Mouse (Mus musculus): ENCODE results near the gene Pde4b. TPM values are rescaled to one million over a fixed set of nuclear protein-coding genes. Genes with fewer than 3 reads are reported as not detected.

Gene Pde4b
- polyA plus RNA-seq, 1 experiment from 2014 or later, result 9.1 TPM

GRCm38 (mm10) chr4:102622977-102623376, 535.6 kb downstream of the Pde4b start:
- Histone ChIP-seq H3K9ac (replicated peaks) (no peak overlapping the region), H3K36me3 (no peaks in the 10 kb centered on the region), H3K27ac (no peak overlapping the region), H3K27me3 (no peaks in the 10 kb centered on the region; the same call in 1 of the 2 replicates), H3K9me3 (no peaks in the 10 kb centered on the region), H3K4me2 (no peak overlapping the region), H3K4me3 (replicated peaks) (no peak overlapping the region), H3K4me1 (replicated peaks) (no peaks in the 10 kb centered on the region)
- WGBS, result 73% methylated on average over 5 of the region's 5 CpGs
- no peak for ATAC-seq (ENCODE audit: insufficient number of reproducible peaks, insufficient read depth, low FRiP score, low TSS enrichment, low read depth)

GRCm38 (mm10) chr4:102623789-102624611, 536.7 kb downstream of the Pde4b start:
- no peak overlapping the region for H3K27ac ChIP-seq
- H3K4me1 ChIP-seq (replicated peaks), result no peaks in the 10 kb centered on the region
- WGBS, result 82% methylated on average over 4 of the region's 4 CpGs
- ATAC-seq (ENCODE audit: insufficient number of reproducible peaks, insufficient read depth, low FRiP score, low TSS enrichment, low read depth), result no peak
- H3K4me2 ChIP-seq, result no peak overlapping the region
- no peaks in the 10 kb centered on the region for H3K9me3 ChIP-seq
- no peak overlapping the region for H3K4me3 ChIP-seq (replicated peaks)
- H3K36me3 ChIP-seq, result no peaks in the 10 kb centered on the region
- H3K27me3 ChIP-seq, result no peaks in the 10 kb centered on the region; the same call in 1 of the 2 replicates
- no peak overlapping the region for H3K9ac ChIP-seq (replicated peaks)

- Histone ChIP-seq H3K27me3 (no peaks in the 10 kb centered on the region; the same call in 1 of the 2 replicates), H3K27ac (no peak overlapping the region), H3K36me3 (no peaks in the 10 kb centered on the region), H3K9me3 (no peaks in the 10 kb centered on the region), H3K4me2 (no peak overlapping the region), H3K9ac (replicated peaks) (no peak overlapping the region), H3K4me1 (replicated peaks) (no peaks in the 10 kb centered on the region), H3K4me3 (replicated peaks) (no peak overlapping the region)
- no peak for ATAC-seq (ENCODE audit: insufficient number of reproducible peaks, insufficient read depth, low FRiP score, low TSS enrichment, low read depth)
- 73% methylated on average over 8 of the region's 8 CpGs for WGBS
Observed at GRCm38 (mm10) chr4:102624937-102625336, 537.6 kb downstream of the Pde4b start.

GRCm38 (mm10) chr4:102627799-102628198, 540.5 kb downstream of the Pde4b start:
- no peak overlapping the region for H3K4me2 ChIP-seq

GRCm38 (mm10) chr4:102629621-102630020, 542.3 kb downstream of the Pde4b start:
- Histone ChIP-seq H3K27ac (no peak overlapping the region), H3K4me2 (no peak overlapping the region), H3K4me3 (replicated peaks) (no peak overlapping the region), H3K9ac (replicated peaks) (no peak overlapping the region), H3K27me3 (no peaks in the 10 kb centered on the region), H3K4me1 (replicated peaks) (no peaks in the 10 kb centered on the region), H3K36me3 (no peaks in the 10 kb centered on the region), H3K9me3 (no peaks in the 10 kb centered on the region)
- WGBS, result 76% methylated on average over 4 of the region's 4 CpGs
- no peak for ATAC-seq (ENCODE audit: insufficient number of reproducible peaks, insufficient read depth, low FRiP score, low TSS enrichment, low read depth)

More at GRCm38 (mm10) chr4:102627799-102628198, 540.5 kb downstream of the Pde4b start:
- no peaks in the 10 kb centered on the region for H3K4me1 ChIP-seq (replicated peaks)
- no peak overlapping the region for H3K4me3 ChIP-seq (replicated peaks)
- H3K36me3 ChIP-seq, result no peaks in the 10 kb centered on the region
- H3K9ac ChIP-seq (replicated peaks), result no peak overlapping the region
- H3K27ac ChIP-seq, result no peak overlapping the region
- H3K27me3 ChIP-seq, result no peaks in the 10 kb centered on the region; the same call in 1 of the 2 replicates
- ATAC-seq (ENCODE audit: insufficient number of reproducible peaks, insufficient read depth, low FRiP score, low TSS enrichment, low read depth), result no peak
- no peaks in the 10 kb centered on the region for H3K9me3 ChIP-seq
- WGBS, result 88% methylated on average over 4 of the region's 4 CpGs

- no peak overlapping the region for H3K4me2 ChIP-seq
- H3K36me3 ChIP-seq, result no peaks in the 10 kb centered on the region
- H3K9ac ChIP-seq (replicated peaks), result no peak overlapping the region
- no peaks in the 10 kb centered on the region for H3K4me1 ChIP-seq (replicated peaks)
- no peak overlapping the region for H3K27ac ChIP-seq
- WGBS, result 62% methylated on average over 6 of the region's 6 CpGs
- H3K9me3 ChIP-seq, result no peaks in the 10 kb centered on the region
- H3K4me3 ChIP-seq (replicated peaks), result no peak overlapping the region
- no peaks in the 10 kb centered on the region for H3K27me3 ChIP-seq
- no peak for ATAC-seq (ENCODE audit: insufficient number of reproducible peaks, insufficient read depth, low FRiP score, low TSS enrichment, low read depth)
Observed at GRCm38 (mm10) chr4:102630261-102630660, 542.9 kb downstream of the Pde4b start.

- Histone ChIP-seq H3K9ac (replicated peaks) (no peak overlapping the region), H3K4me2 (no peak overlapping the region), H3K4me3 (replicated peaks) (no peak overlapping the region), H3K36me3 (no peaks in the 10 kb centered on the region), H3K27me3 (no peaks in the 10 kb centered on the region), H3K27ac (no peak overlapping the region), H3K9me3 (no peaks in the 10 kb centered on the region), H3K4me1 (replicated peaks) (no peaks in the 10 kb centered on the region)
- WGBS, result 59% methylated on average over 3 of the region's 3 CpGs
- no peak for ATAC-seq (ENCODE audit: insufficient number of reproducible peaks, insufficient read depth, low FRiP score, low TSS enrichment, low read depth)
Observed at GRCm38 (mm10) chr4:102631624-102632023, 544.3 kb downstream of the Pde4b start.

GRCm38 (mm10) chr4:102633241-102633640, 545.9 kb downstream of the Pde4b start:
- H3K27ac ChIP-seq, result no peak overlapping the region
- 88% methylated on average over 5 of the region's 5 CpGs for WGBS
- no peaks in the 10 kb centered on the region for H3K9me3 ChIP-seq
- no peak for ATAC-seq (ENCODE audit: insufficient number of reproducible peaks, insufficient read depth, low FRiP score, low TSS enrichment, low read depth)
- H3K4me3 ChIP-seq (replicated peaks), result no peak overlapping the region
- H3K4me2 ChIP-seq, result no peak overlapping the region
- no peaks in the 10 kb centered on the region for H3K4me1 ChIP-seq (replicated peaks)
- no peaks in the 10 kb centered on the region for H3K27me3 ChIP-seq
- no peak overlapping the region for H3K9ac ChIP-seq (replicated peaks)
- no peaks in the 10 kb centered on the region for H3K36me3 ChIP-seq

GRCm38 (mm10) chr4:102635258-102635657, 547.9 kb downstream of the Pde4b start:
- no peak overlapping the region for H3K4me2 ChIP-seq
- H3K9ac ChIP-seq (replicated peaks), result no peak overlapping the region
- WGBS, result 69% methylated on average over 9 of the region's 9 CpGs
- no peak overlapping the region for H3K4me3 ChIP-seq (replicated peaks)
- 0 out of 2 replicates have a peak overlapping the region, but pooled peaks have one; percentile 13 for H3K27ac ChIP-seq
- no peaks in the 10 kb centered on the region for H3K9me3 ChIP-seq
- H3K27me3 ChIP-seq, result no peaks in the 10 kb centered on the region
- ATAC-seq (ENCODE audit: insufficient number of reproducible peaks, insufficient read depth, low FRiP score, low TSS enrichment, low read depth), result no peak
- no peaks in the 10 kb centered on the region for H3K4me1 ChIP-seq (replicated peaks)
- H3K36me3 ChIP-seq, result no peaks in the 10 kb centered on the region

GRCm38 (mm10) chr4:102635944-102636343, 548.6 kb downstream of the Pde4b start:
- Histone ChIP-seq H3K4me1 (replicated peaks) (no peaks in the 10 kb centered on the region), H3K9me3 (no peaks in the 10 kb centered on the region), H3K27ac (no peak overlapping the region), H3K27me3 (no peaks in the 10 kb centered on the region; the same call in 1 of the 2 replicates), H3K4me3 (replicated peaks) (no peak overlapping the region), H3K4me2 (no peak overlapping the region), H3K36me3 (no peaks in the 10 kb centered on the region), H3K9ac (replicated peaks) (no peak overlapping the region)
- ATAC-seq (ENCODE audit: insufficient number of reproducible peaks, insufficient read depth, low FRiP score, low TSS enrichment, low read depth), result no peak
- 76% methylated on average over 8 of the region's 8 CpGs for WGBS

GRCm38 (mm10) chr4:102637348-102637910, 550.1 kb downstream of the Pde4b start:
- WGBS, result 78% methylated on average over 4 of the region's 4 CpGs
- Histone ChIP-seq H3K9me3 (no peaks in the 10 kb centered on the region), H3K36me3 (no peaks in the 10 kb centered on the region), H3K4me3 (replicated peaks) (no peak overlapping the region), H3K4me1 (replicated peaks) (no peaks in the 10 kb centered on the region), H3K27ac (no peak overlapping the region), H3K4me2 (no peak overlapping the region), H3K9ac (replicated peaks) (no peak overlapping the region), H3K27me3 (no peaks in the 10 kb centered on the region; the same call in 1 of the 2 replicates)
- no peak for ATAC-seq (ENCODE audit: insufficient number of reproducible peaks, insufficient read depth, low FRiP score, low TSS enrichment, low read depth)

Measured in limb, embryonic 12.5 days (tissue).